24 mouse cellular contexts compared by ENCODE assay signal in genomic region chr4:94544321-94544720, GRCm38 (mm10). TPM values are rescaled to one million over a fixed set of nuclear protein-coding genes. Genes with fewer than 3 reads are reported as not detected.
"Had no signal": no experiment of that assay in that cellular context is flagged by ENCODE, and none has a peak within 500 bp of the region (broad histone marks: within the 10 kb centered on the region; RNA-seq: fewer than 3 reads in every experiment).

No protein-coding gene starts in this region.

- DNase-seq: liver, postnatal 0 days; lung, adult 2 months; lung, postnatal 14 days; lung, postnatal 36 days; right cerebral cortex, postnatal 14 days; thymus, adult 18-20 months; thymus, postnatal 25 days; thymus, postnatal 4 days had no signal

- H3K4me2 ChIP-seq: liver, embryonic 15.5 days; lung, embryonic 15.5 days; midbrain, embryonic 11.5 days; midbrain, embryonic 13.5 days; midbrain, embryonic 15.5 days; stomach, embryonic 15.5 days had no signal

- H3K4me3 ChIP-seq: liver, embryonic 15.5 days; lung, embryonic 15.5 days; megakaryocyte, embryonic 14.5 days; midbrain, embryonic 13.5 days; midbrain, embryonic 15.5 days; stomach, embryonic 15.5 days had no signal

- ATAC-seq: liver, postnatal 0 days; lung, postnatal 0 days; midbrain, embryonic 13.5 days; midbrain, embryonic 15.5 days had no signal

- H3K9ac ChIP-seq: liver, embryonic 15.5 days; liver, postnatal 0 days; lung, embryonic 15.5 days; midbrain, embryonic 13.5 days; midbrain, embryonic 15.5 days; stomach, embryonic 15.5 days had no signal

- H3K4me1 ChIP-seq: liver, embryonic 15.5 days; lung, embryonic 15.5 days; megakaryocyte, embryonic 14.5 days; midbrain, embryonic 13.5 days; midbrain, embryonic 15.5 days; stomach, embryonic 15.5 days had no signal

- H3K27ac ChIP-seq: liver, embryonic 15.5 days; lung, embryonic 15.5 days; macrophage; midbrain, embryonic 13.5 days; midbrain, embryonic 15.5 days; stomach, embryonic 15.5 days; stomach, postnatal 0 days had no signal

- H3K9me3 ChIP-seq: liver, embryonic 15.5 days; lung, embryonic 15.5 days; megakaryocyte, embryonic 14.5 days; midbrain, embryonic 13.5 days; midbrain, embryonic 15.5 days; stomach, embryonic 15.5 days had no signal

- H3K27me3 ChIP-seq: liver, embryonic 15.5 days; lung, embryonic 15.5 days; megakaryocyte, embryonic 14.5 days; midbrain, embryonic 13.5 days; midbrain, embryonic 15.5 days; stomach, embryonic 15.5 days had no signal

RNA-seq across cellular contexts. Expression of gene Gm10306, which starts 12.0 kb away (rescaled TPM):
- total RNA-seq: megakaryocyte progenitor cell, adult 5-6 weeks; midbrain, postnatal 0 days; monocyte, adult 5-6 weeks; neutrophil, adult 5-6 weeks had no signal
- polyA plus RNA-seq: liver, embryonic 15.5 days; lung, adult 2 months; lung, embryonic 15.5 days; macrophage; midbrain, embryonic 11.5 days; midbrain, embryonic 13.5 days; neural tube, embryonic 11.5 days; spleen, adult 2 months; stomach, embryonic 15.5 days had no signal
